Mouse (Mus musculus): ENCODE results near the gene Tmem98.

DNA sequence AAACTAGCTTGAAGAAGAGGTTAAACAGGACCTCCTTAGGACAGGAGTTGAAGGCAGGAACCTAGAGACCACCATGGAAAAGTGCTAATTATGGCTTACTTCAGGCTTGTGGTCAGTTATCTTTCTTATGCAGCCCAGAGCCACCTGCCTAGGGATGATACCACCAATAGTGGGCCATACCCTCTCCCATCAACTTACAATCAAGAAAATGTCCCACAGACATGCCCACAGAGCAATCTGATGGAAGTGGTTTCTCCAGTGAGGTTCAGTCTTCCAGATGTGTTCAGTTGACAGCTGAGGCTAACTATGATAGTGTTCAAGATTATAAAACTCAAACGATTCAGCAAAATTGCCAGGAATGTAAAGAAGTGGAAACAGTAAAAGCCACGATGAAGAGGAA lies 33.5 kb downstream of the Tmem98 start:
- no peak for TF ChIP-seq CTCF (IDR thresholded peaks at IDR 0.05; ENCODE audit: control insufficient read depth, insufficient read depth, low read length)
- TF ChIP-seq POLR2A (IDR thresholded peaks at IDR 0.05; ENCODE audit: borderline replicate concordance, control insufficient read depth, low read depth, low read length) = no peak

Data from bone marrow, adult 2 months (tissue).